Mouse (Mus musculus) bone marrow macrophage, adult 2 months (primary cell): ENCODE data around the gene Plpp1.

ENCODE experiments used
- CTCF ChIP-seq: IDR thresholded peaks from 2 replicates; pipeline ENCODE4 v1.5.1; 2012; ENCODE audit warnings: low read depth, mild to moderate bottlenecking, low read length, moderate library complexity
- POLR2A ChIP-seq: IDR thresholded peaks from 2 replicates; pipeline ENCODE4 v1.6.1; 2012; ENCODE audit warnings: mild to moderate bottlenecking, low read depth, low read length, borderline replicate concordance

DNA sequence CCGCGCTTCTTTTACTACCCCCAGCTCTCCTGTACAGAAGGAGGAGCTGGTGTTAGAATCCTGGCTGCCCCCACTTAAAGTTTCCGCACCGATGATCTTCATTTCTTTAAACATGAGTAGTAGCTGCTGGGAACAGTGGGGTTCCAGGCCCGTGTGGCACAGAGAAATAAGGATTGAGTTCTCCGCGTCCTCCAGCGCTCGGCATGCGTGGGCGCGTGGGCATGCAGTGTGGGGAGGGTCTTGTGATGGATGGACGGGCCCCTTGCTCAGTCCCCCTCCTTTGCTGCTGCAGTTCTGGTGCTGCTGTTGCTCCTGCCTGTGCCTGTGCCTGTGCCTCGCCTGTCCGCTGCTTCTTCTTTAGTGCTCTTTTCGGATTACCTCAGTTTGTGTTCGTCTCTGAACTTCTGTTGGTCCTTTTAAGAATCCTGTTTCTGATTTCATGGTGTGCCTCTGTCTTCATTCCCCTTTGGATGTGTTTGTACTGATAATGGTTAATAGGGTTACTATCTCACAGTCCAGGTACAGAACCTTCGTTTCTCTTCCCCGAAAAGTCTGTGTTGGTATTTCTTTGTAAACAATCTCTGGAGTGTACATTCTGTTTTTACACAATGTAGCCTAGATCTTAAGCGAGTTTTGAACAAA, 32.8 kb downstream of the Plpp1 start:
- TF ChIP-seq CTCF (no peak), POLR2A (no peak)
